Comparison of ENCODE assay signal across 13 mouse cellular contexts in genomic region chr13:60122341-60123173, GRCm38 (mm10). TPM values are rescaled to one million over a fixed set of nuclear protein-coding genes. Genes with fewer than 3 reads are reported as not detected.
DNase-seq lines count a peak whose midpoint lies in the region; ATAC-seq lines count a peak whose summit lies in the region.
"Had no signal": no experiment of that assay in that cellular context is flagged by ENCODE, and none has a peak within 500 bp of the region (broad histone marks: within the 10 kb centered on the region; RNA-seq: fewer than 3 reads in every experiment).

No protein-coding gene starts in this region.

- peaks cover 16% of the 10 kb centered on the region for H3K4me1 ChIP-seq in heart, embryonic 10.5 days
- H3K4me1 ChIP-seq in forebrain, embryonic 16.5 days (replicated peaks; ENCODE audit: control insufficient read depth, insufficient read depth, low read length) = peaks cover 36% of the 10 kb centered on the region
- H3K4me1 ChIP-seq in limb, embryonic 10.5 days = peaks cover 60% of the 10 kb centered on the region
- peaks cover 20% of the 10 kb centered on the region for H3K4me1 ChIP-seq in midbrain, embryonic 14.5 days (ENCODE audit: control insufficient read depth, insufficient read depth, low read length)

- H3K27me3 ChIP-seq in heart, embryonic 10.5 days (ENCODE audit: insufficient read depth, poor library complexity, severe bottlenecking) = no peaks in the 10 kb centered on the region
- H3K27me3 ChIP-seq in forebrain, embryonic 16.5 days (replicated peaks; ENCODE audit: control insufficient read depth, insufficient read depth, low read length) = no peaks in the 10 kb centered on the region
- 0 out of 2 replicates have a peak, but pooled peaks cover 7% of the 10 kb centered on the region for H3K27me3 ChIP-seq in limb, embryonic 10.5 days (ENCODE audit: low read depth, poor library complexity, severe bottlenecking)
- no peaks in the 10 kb centered on the region for H3K27me3 ChIP-seq in midbrain, embryonic 14.5 days (ENCODE audit: control insufficient read depth, insufficient read depth, low read length)
- H3K27me3 ChIP-seq: embryonic facial prominence, embryonic 15.5 days had no signal

- 46% methylated on average over 29 of the region's 29 CpGs for WGBS in heart, embryonic 10.5 days
- WGBS in forebrain, embryonic 16.5 days = 20% methylated on average over 29 of the region's 29 CpGs
- 35% methylated on average over 29 of the region's 29 CpGs for WGBS in limb, embryonic 10.5 days
- WGBS in midbrain, embryonic 14.5 days = 66% methylated on average over 29 of the region's 29 CpGs

- ATAC-seq in forebrain, embryonic 16.5 days = peak; percentile 47; the same call in 1 of the 2 replicates
- no peak for ATAC-seq in midbrain, embryonic 14.5 days (ENCODE audit: low FRiP score, low TSS enrichment)
- ATAC-seq: midbrain, embryonic 16.5 days had no signal

- no peaks in the 10 kb centered on the region for H3K9me3 ChIP-seq in heart, embryonic 10.5 days
- 0 out of 2 replicates have a peak, but pooled peaks cover 4% of the 10 kb centered on the region for H3K9me3 ChIP-seq in forebrain, embryonic 16.5 days (ENCODE audit: control insufficient read depth, low read length)
- no peaks in the 10 kb centered on the region for H3K9me3 ChIP-seq in limb, embryonic 10.5 days (replicated peaks)
- H3K9me3 ChIP-seq in midbrain, embryonic 14.5 days (ENCODE audit: control insufficient read depth, low read length) = peaks cover 9% of the 10 kb centered on the region
- H3K9me3 ChIP-seq: embryonic facial prominence, embryonic 15.5 days; lung, embryonic 15.5 days had no signal

- peak overlapping the region; percentile 16; the same call in 1 of the 2 replicates for H3K4me3 ChIP-seq in heart, embryonic 10.5 days
- 0 out of 2 replicates have a peak overlapping the region, but pooled peaks have one; percentile 7 for H3K4me3 ChIP-seq in forebrain, embryonic 16.5 days (replicated peaks; ENCODE audit: low read length)
- peak overlapping the region; percentile 4; the same call in 1 of the 2 replicates for H3K4me3 ChIP-seq in limb, embryonic 10.5 days
- no peak overlapping the region for H3K4me3 ChIP-seq in midbrain, embryonic 14.5 days (replicated peaks; ENCODE audit: low read depth, low read length)
- H3K4me3 ChIP-seq: embryonic facial prominence, embryonic 15.5 days; lung, embryonic 15.5 days had no signal

- DNase-seq in heart, embryonic 10.5 days (ENCODE audit: low spot score) = no peak
- DNase-seq in heart, adult 18-20 months = no peak
- DNase-seq in Muller cell, postnatal 12 days (ENCODE audit: inconsistent ontology term) = peak; percentile 73
- DNase-seq in limb, embryonic 10.5 days (ENCODE audit: low spot score) = no peak
- DNase-seq in layer of hippocampus, postnatal 10 days (ENCODE audit: low spot score in 2 of 2) = no peak
- no peak for DNase-seq in lung, postnatal 14 days
- DNase-seq in midbrain, embryonic 14.5 days = no peak
- DNase-seq: adrenal gland, postnatal 25 days; B cell, adult 2 months had no signal

- H3K36me3 ChIP-seq in heart, embryonic 10.5 days = no peaks in the 10 kb centered on the region
- H3K36me3 ChIP-seq in forebrain, embryonic 16.5 days (ENCODE audit: control insufficient read depth, insufficient read depth) = no peaks in the 10 kb centered on the region
- no peaks in the 10 kb centered on the region for H3K36me3 ChIP-seq in limb, embryonic 10.5 days
- no peaks in the 10 kb centered on the region for H3K36me3 ChIP-seq in midbrain, embryonic 14.5 days (ENCODE audit: control insufficient read depth, insufficient read depth, low read length)
- H3K36me3 ChIP-seq: embryonic facial prominence, embryonic 15.5 days; lung, embryonic 15.5 days had no signal

- peak overlapping the region; percentile 25; the same call in 1 of the 2 replicates for H3K27ac ChIP-seq in heart, embryonic 10.5 days
- H3K27ac ChIP-seq in forebrain, embryonic 16.5 days (ENCODE audit: low read length) = no peak overlapping the region; the same call in 1 of the 2 replicates
- H3K27ac ChIP-seq in limb, embryonic 10.5 days = peak overlapping the region; percentile 79
- no peak overlapping the region for H3K27ac ChIP-seq in midbrain, embryonic 14.5 days (replicated peaks; ENCODE audit: low read depth, low read length)
- H3K27ac ChIP-seq: embryonic facial prominence, embryonic 15.5 days; lung, embryonic 15.5 days had no signal

- peak overlapping the region; percentile 49 for H3K4me2 ChIP-seq in forebrain, embryonic 16.5 days (ENCODE audit: low read length)
- no peak overlapping the region for H3K4me2 ChIP-seq in midbrain, embryonic 14.5 days (ENCODE audit: low read length)
- H3K4me2 ChIP-seq: embryonic facial prominence, embryonic 15.5 days; lung, embryonic 15.5 days had no signal

- peak overlapping the region; percentile 30 for H3K9ac ChIP-seq in forebrain, embryonic 16.5 days (replicated peaks; ENCODE audit: low read depth, low read length)
- no peak overlapping the region for H3K9ac ChIP-seq in midbrain, embryonic 14.5 days (replicated peaks; ENCODE audit: low read length)
- H3K9ac ChIP-seq: embryonic facial prominence, embryonic 15.5 days; lung, embryonic 15.5 days had no signal

RNA-seq across cellular contexts. Expression of gene Gas1, which starts 54.6 kb away (rescaled TPM):
- 27.4 and 71.7 TPM in 2 replicates for polyA plus RNA-seq in heart, embryonic 10.5 days (2016; fragmentation: Nextera tagmentation; extraction: Ambion mirVana)
- total RNA-seq in heart, adult 18-20 months (2021) = 10 to 100 TPM; 23.9 to 26.0 TPM
- 18.8 and 26.2 TPM in 2 replicates for polyA plus RNA-seq in forebrain, embryonic 16.5 days (2015; fragmentation: Nextera tagmentation; extraction: Ambion mirVana)
- polyA plus RNA-seq in limb, embryonic 10.5 days (2016; fragmentation: Nextera tagmentation; extraction: Ambion mirVana) = 143 and 161 TPM in 2 replicates
- total RNA-seq in layer of hippocampus, postnatal 10 days (2021) = 10 to 100 TPM; 12.9 to 14.0 TPM
- 13.8 and 24.2 TPM in 2 replicates for polyA plus RNA-seq in midbrain, embryonic 14.5 days (2014; fragmentation: Nextera tagmentation; extraction: Ambion mirVana)

Comparison
In these comparisons a context has a peak if more than half of its experiments do, and no peak if none do; other contexts are left out.
1. H3K27ac ChIP-seq: peak in heart, embryonic 10.5 days (single experiment) and limb, embryonic 10.5 days (single experiment); none in forebrain, embryonic 16.5 days (single experiment) and midbrain, embryonic 14.5 days (single experiment).